Mouse (Mus musculus) ES-Bruce4 (cell line): ENCODE results near the gene Rph3a. TPM values are rescaled to one million over a fixed set of nuclear protein-coding genes. Genes with fewer than 3 reads are reported as not detected.
"Not testable (repeated sequence)": the region's sequence is repeated elsewhere in the genome, so short reads cannot be mapped to it uniquely, and the experiment has no call there.

Experiments used
- H3K27ac ChIP-seq: 2 replicates; pipeline ENCODE4 v1.5.1; 2012; ENCODE audit warnings: low read length, inconsistent platforms; ENCODE audit not compliant: insufficient read depth
- H3K27me3 ChIP-seq: 2 replicates; pipeline ENCODE4 v1.6.1; 2012; ENCODE audit warnings: mild to moderate bottlenecking, low read length, inconsistent platforms; ENCODE audit not compliant: control insufficient read depth, poor library complexity, insufficient read depth, severe bottlenecking
- H3K36me3 ChIP-seq: 2 replicates; pipeline ENCODE4 v1.6.1; 2012; ENCODE audit warnings: inconsistent platforms, mild to moderate bottlenecking, low read length, moderate library complexity; ENCODE audit not compliant: control insufficient read depth, poor library complexity, insufficient read depth, severe bottlenecking
- H3K4me1 ChIP-seq: one replicate; pipeline ENCODE4 v1.8.1; 2011; ENCODE audit warnings: low read length; ENCODE audit not compliant: control insufficient read depth, insufficient read depth
- H3K4me3 ChIP-seq: 2 replicates; pipeline ENCODE4 v1.5.1; 2011; ENCODE audit warnings: low read depth, mild to moderate bottlenecking, low read length
- H3K9ac ChIP-seq: 2 replicates; pipeline ENCODE4 v1.6.1; 2012; ENCODE audit warnings: low read depth, mild to moderate bottlenecking, inconsistent platforms; ENCODE audit not compliant: poor library complexity, severe bottlenecking
- H3K9me3 ChIP-seq: replicated peaks from 2 replicates; pipeline ENCODE4 v1.6.1; 2012; ENCODE audit warnings: mild to moderate bottlenecking, low read length, inconsistent platforms; ENCODE audit not compliant: control insufficient read depth, poor library complexity, insufficient read depth, severe bottlenecking
- CTCF ChIP-seq: IDR thresholded peaks from one replicate; pipeline ENCODE4 v1.8.1; 2011; ENCODE audit warnings: low read depth, low read length
- EP300 ChIP-seq: IDR thresholded peaks from 2 replicates; pipeline ENCODE4 v1.6.1; 2011; ENCODE audit warnings: low read depth, low read length; ENCODE audit not compliant: insufficient read depth
- POLR2A ChIP-seq: IDR thresholded peaks from one replicate; pipeline ENCODE4 v1.8.1; 2011; ENCODE audit warnings: low read length; ENCODE audit not compliant: insufficient read depth
- polyA plus RNA-seq: library from polyadenylated mRNA; stranded (reverse); fragments of >200 nt; gene quantifications from 2 replicates; pipeline ENCODE4 v1.2.4, GENCODE M21; 2011; ENCODE audit warnings: low read depth; ENCODE audit not compliant: missing spikeins, insufficient read depth, insufficient read length

Gene Rph3a
- polyA plus RNA-seq, 1 experiment, result not detected

- no peaks in the 10 kb centered on the region for H3K36me3 ChIP-seq
- no peaks in the 10 kb centered on the region for H3K27me3 ChIP-seq
- H3K9ac ChIP-seq, result no peak overlapping the region
- no peaks in the 10 kb centered on the region for H3K4me1 ChIP-seq
- no peak overlapping the region for H3K27ac ChIP-seq
- TF ChIP-seq POLR2A (no peak), EP300 (no peak), CTCF (no peak)
- H3K9me3 ChIP-seq, result peaks cover 14% of the 10 kb centered on the region
- H3K4me3 ChIP-seq, result no peak overlapping the region
Measured at GRCm38 (mm10) chr5:120892243-120892660, 117.6 kb downstream of the Rph3a start.

- not testable (repeated sequence) for H3K36me3 ChIP-seq, H3K27me3 ChIP-seq, H3K4me3 ChIP-seq, H3K9ac ChIP-seq, H3K4me1 ChIP-seq, H3K27ac ChIP-seq
- H3K9me3 ChIP-seq, result peaks cover 14% of the 10 kb centered on the region
Measured at GRCm38 (mm10) chr5:120891566-120892242, 118.2 kb downstream of the Rph3a start.

GRCm38 (mm10) chr5:120890991-120891390, 118.9 kb downstream of the Rph3a start:
- no peak for TF ChIP-seq CTCF
- no peak for TF ChIP-seq EP300
- TF ChIP-seq POLR2A, result no peak

More at GRCm38 (mm10) chr5:120890991-120891390, 118.9 kb downstream of the Rph3a start:
- Histone ChIP-seq H3K9ac (no peak overlapping the region), H3K36me3 (no peaks in the 10 kb centered on the region), H3K27ac (no peak overlapping the region), H3K4me1 (no peaks in the 10 kb centered on the region), H3K4me3 (no peak overlapping the region), H3K9me3 (peaks cover 14% of the 10 kb centered on the region), H3K27me3 (no peaks in the 10 kb centered on the region)

Other genes with a start within 250 kb of the Rph3a start
- gene Oas3, start 232.4 kb downstream of the Rph3a start, polyA plus RNA-seq, result 1.7 and 1.9 TPM in 2 replicates
- gene Oas1e, start 214.6 kb downstream of the Rph3a start, polyA plus RNA-seq, result not detected in 2 replicates
- gene Oas1c, start 197.6 kb downstream of the Rph3a start, polyA plus RNA-seq, result 3.0 and 4.3 TPM in 2 replicates
- not detected in 2 replicates for gene Oas1f, start 162.7 kb downstream of the Rph3a start, polyA plus RNA-seq
- not detected in 2 replicates for gene Oas1h, start 148.7 kb downstream of the Rph3a start, polyA plus RNA-seq
- 0.97 and 1.5 TPM in 2 replicates for gene Oas1g, start 122.5 kb downstream of the Rph3a start, polyA plus RNA-seq
- gene Oas1a, start 102.6 kb downstream of the Rph3a start, polyA plus RNA-seq, result 2.3 TPM in 1 of 2 replicates, not detected in the other
- 0.35 and 0.45 TPM in 2 replicates for gene Oas1d, start 95.6 kb downstream of the Rph3a start, polyA plus RNA-seq
- 64.9 and 66.8 TPM in 2 replicates for gene Ptpn11, start 181.3 kb upstream of the Rph3a start, polyA plus RNA-seq
- 2,022 and 2,082 TPM in 2 replicates for gene Rpl6, start 194.4 kb upstream of the Rph3a start, polyA plus RNA-seq
- 13.5 and 15.9 TPM in 2 replicates for gene Hectd4, start 210.1 kb upstream of the Rph3a start, polyA plus RNA-seq